Mouse (Mus musculus): ENCODE measurements around the gene Sfpq. TPM values are rescaled to one million over a fixed set of nuclear protein-coding genes. Genes with fewer than 3 reads are reported as not detected.

The Sfpq gene
- polyA plus RNA-seq, 1 experiment from 2014 or later: 187 TPM

GRCm38 (mm10) chr4:127076875-127077548 lies 55.9 kb downstream of the Sfpq start, which contains the start of gene Zmym6:
Zmym6 (plus strand) TSS chr4:127077383.
- under 1% methylated on average over 46 of the region's 46 CpGs for WGBS
- Histone ChIP-seq H3K4me1 (0 out of 2 replicates have a peak, but pooled peaks cover 3% of the 10 kb centered on the region), H3K27me3 (no peaks in the 10 kb centered on the region), H3K9me3 (no peaks in the 10 kb centered on the region), H3K27ac (peak within 1 kb of the TSS; percentile 84), H3K9ac (peak within 1 kb of the TSS; percentile 67), H3K4me3 (peak within 1 kb of the TSS; percentile 61), H3K4me2 (replicated peaks) (peak within 1 kb of the TSS; percentile 60), H3K36me3 (no peaks in the 10 kb centered on the region)
- peak; percentile 94 for ATAC-seq (ENCODE audit: insufficient number of reproducible peaks, insufficient read depth, low FRiP score, low TSS enrichment)

- no peak overlapping the region for H3K4me3 ChIP-seq
- H3K4me2 ChIP-seq (replicated peaks): no peak overlapping the region
- no peaks in the 10 kb centered on the region for H3K9me3 ChIP-seq
- no peak for ATAC-seq (ENCODE audit: insufficient number of reproducible peaks, insufficient read depth, low FRiP score, low TSS enrichment)
- WGBS: 32% methylated on average over 1 of the region's 1 CpGs
- no peaks in the 10 kb centered on the region for H3K27me3 ChIP-seq
- H3K4me1 ChIP-seq: 0 out of 2 replicates have a peak, but pooled peaks cover 3% of the 10 kb centered on the region
- H3K27ac ChIP-seq: no peak overlapping the region
- no peak overlapping the region for H3K9ac ChIP-seq
- no peaks in the 10 kb centered on the region for H3K36me3 ChIP-seq
Measured at GRCm38 (mm10) chr4:127080806-127081205, 59.7 kb downstream of the Sfpq start.

DNA sequence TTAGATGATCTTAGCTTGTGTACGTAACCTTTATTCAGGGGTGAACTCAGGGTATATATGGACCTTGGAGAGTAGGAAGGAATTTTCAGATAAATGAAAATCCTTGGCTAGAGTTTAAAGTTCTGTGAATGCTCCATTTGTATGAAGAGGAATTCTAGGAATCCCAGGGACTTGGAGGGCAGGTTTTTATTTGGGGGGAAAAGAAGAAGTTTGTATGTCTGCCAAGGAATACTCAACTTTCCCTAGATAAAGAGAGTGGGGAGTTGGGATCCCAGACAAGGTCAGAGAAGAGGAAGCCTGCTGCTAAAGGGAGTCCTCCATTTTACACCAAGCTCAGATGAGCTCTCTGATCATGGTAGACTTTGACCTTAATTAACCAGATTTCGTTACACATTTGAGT lies 62.0 kb downstream of the Sfpq start:
- ATAC-seq (ENCODE audit: insufficient number of reproducible peaks, insufficient read depth, low FRiP score, low TSS enrichment): no peak
- 92% methylated on average over 2 of the region's 2 CpGs for WGBS

GRCm38 (mm10) chr4:127085761-127086160 lies 64.6 kb downstream of the Sfpq start:
- no peaks in the 10 kb centered on the region for H3K9me3 ChIP-seq
- no peaks in the 10 kb centered on the region for H3K4me1 ChIP-seq

More for the DNA sequence above, 62.0 kb downstream of the Sfpq start:
- Histone ChIP-seq H3K36me3 (0 out of 2 replicates have a peak, but pooled peaks cover under 1% of the 10 kb centered on the region), H3K4me2 (replicated peaks) (no peak overlapping the region), H3K9ac (no peak overlapping the region), H3K4me1 (no peaks in the 10 kb centered on the region), H3K9me3 (no peaks in the 10 kb centered on the region), H3K27ac (no peak overlapping the region), H3K27me3 (no peaks in the 10 kb centered on the region), H3K4me3 (no peak overlapping the region)

More at GRCm38 (mm10) chr4:127085761-127086160, 64.6 kb downstream of the Sfpq start:
- H3K27me3 ChIP-seq: no peaks in the 10 kb centered on the region
- WGBS: 80% methylated on average over 1 of the region's 1 CpGs
- H3K9ac ChIP-seq: no peak overlapping the region
- H3K27ac ChIP-seq: no peak overlapping the region
- peaks cover 22% of the 10 kb centered on the region; the same call in 1 of the 2 replicates for H3K36me3 ChIP-seq
- H3K4me2 ChIP-seq (replicated peaks): no peak overlapping the region
- ATAC-seq (ENCODE audit: insufficient number of reproducible peaks, insufficient read depth, low FRiP score, low TSS enrichment): no peak
- no peak overlapping the region for H3K4me3 ChIP-seq

Other genes with a start within 250 kb of the Sfpq start
- 35.2 and 36.4 TPM in 2 replicates for gene Zmym4, start 53.2 kb upstream of the Sfpq start, polyA plus RNA-seq (2016; fragmentation: Nextera tagmentation; extraction: Ambion mirVana)
- 23.8 and 27.1 TPM in 2 replicates for gene Zmym1, start 39.8 kb downstream of the Sfpq start, polyA plus RNA-seq (2016; fragmentation: Nextera tagmentation; extraction: Ambion mirVana)
- gene Zmym6, start 56.1 kb downstream of the Sfpq start, polyA plus RNA-seq (2016; fragmentation: Nextera tagmentation; extraction: Ambion mirVana): 35.2 and 36.0 TPM in 2 replicates
- gene Tmem35b, start 102.4 kb downstream of the Sfpq start, polyA plus RNA-seq (2016; fragmentation: Nextera tagmentation; extraction: Ambion mirVana): 15.9 and 17.6 TPM in 2 replicates
- gene Dlgap3, start 147.9 kb downstream of the Sfpq start, polyA plus RNA-seq (2016; fragmentation: Nextera tagmentation; extraction: Ambion mirVana): 1.3 TPM in 2 replicates
- 49.1 and 51.1 TPM in 2 replicates for gene Smim12, start 222.5 kb downstream of the Sfpq start, polyA plus RNA-seq (2016; fragmentation: Nextera tagmentation; extraction: Ambion mirVana)